2 mouse cellular contexts compared by ENCODE assay signal in the genomic region with DNA sequence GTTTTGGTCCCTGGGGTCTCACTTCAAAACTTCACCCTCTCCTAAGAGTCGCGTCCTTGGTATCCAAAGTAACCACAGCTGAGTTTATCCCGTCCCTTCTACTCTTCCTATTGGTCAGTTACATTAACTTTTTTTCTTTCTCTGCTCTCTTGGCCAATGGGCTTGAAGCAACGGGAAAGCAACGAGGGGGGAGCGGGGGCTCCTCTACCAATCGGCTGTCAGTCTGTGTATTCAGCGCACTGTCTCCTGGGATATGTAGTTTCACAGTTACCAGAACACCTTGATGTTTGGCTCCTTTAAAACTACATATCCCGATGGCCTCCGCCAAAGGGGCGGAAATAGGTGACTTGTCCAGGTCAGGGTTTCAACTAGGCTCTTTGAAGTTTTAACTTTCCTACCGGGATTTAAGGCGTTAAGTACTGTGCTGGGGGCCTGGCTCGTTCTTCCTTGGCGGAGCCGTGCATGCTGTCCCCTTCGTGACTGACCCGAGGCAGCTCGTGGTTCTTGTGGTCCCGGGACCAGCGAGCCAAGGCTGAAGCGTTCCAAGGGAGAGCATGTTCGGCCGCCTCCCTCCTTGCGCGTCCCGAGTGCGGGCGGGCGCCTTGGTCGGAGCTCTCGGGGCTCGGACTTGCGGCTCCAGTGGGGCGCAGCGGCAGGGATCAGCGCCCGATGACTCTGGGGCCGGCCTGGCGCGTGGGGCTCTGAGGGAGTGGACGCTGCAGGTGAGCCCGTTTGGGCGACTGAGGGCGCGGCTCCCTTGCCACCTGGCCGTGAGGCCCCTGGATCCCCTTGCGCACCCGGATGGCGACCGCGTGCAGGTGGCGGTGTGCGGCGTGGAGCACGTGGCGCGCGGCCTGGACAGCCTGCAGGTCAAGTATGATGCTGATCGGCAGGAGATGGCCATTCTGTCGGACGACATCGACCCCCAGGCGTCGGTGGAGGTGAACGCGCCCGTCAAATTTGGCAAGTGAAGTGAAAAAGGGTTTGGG.
TF ChIP-seq lines count a peak whose summit lies in the region.

Gene Ccdc146, minus strand, starts transcription at position 64 of the 989 bp plus-strand sequence.
Gene Fam185a, plus strand, starts transcription at position 345 of the 989 bp plus-strand sequence.

TF ChIP-seq in C2C12, 6 proteins besides CTCF, POLR2A, EP300 and RAD21 (continued from another document):
- TF ChIP-seq MYOD1 (IDR thresholded peaks at IDR 0.05; ENCODE audit: control insufficient read depth, insufficient read length, low read depth) = no peak

TF ChIP-seq in myocyte, 11 proteins besides CTCF, POLR2A, EP300 and RAD21 (continued from another document):
- TF ChIP-seq REST (IDR thresholded peaks at IDR 0.05; ENCODE audit: insufficient read depth, insufficient read length) (no peak), MYOD1 (IDR thresholded peaks at IDR 0.05; ENCODE audit: control insufficient read depth in 1 of 3, insufficient read length in 2 of 3, low read depth in 2 of 3) (peak in 1 of 3 experiments; percentile 7), E2F4 (IDR thresholded peaks at IDR 0.05; ENCODE audit: insufficient read depth) (no peak)
TF ChIP-seq in myocyte: peak in this region for 1.
